Mouse (Mus musculus) testis, adult 2 months (tissue): Measurements from ENCODE around the gene BC025920.

Experiments used
- CTCF ChIP-seq: fragments of 200-500 bp; IDR thresholded peaks from 2 replicates; pipeline ENCODE4 v1.5.1; 2012; ENCODE audit warnings: low read depth, mild to moderate bottlenecking, inconsistent platforms, low read length, moderate library complexity; ENCODE audit not compliant: control insufficient read depth, insufficient read depth, insufficient replicate concordance
- POLR2A ChIP-seq: fragments of 200-500 bp; IDR thresholded peaks from 2 replicates; pipeline ENCODE4 v1.6.1; 2012; ENCODE audit warnings: low read depth, mild to moderate bottlenecking, inconsistent platforms, low read length, moderate library complexity; ENCODE audit not compliant: control insufficient read depth

GRCm38 (mm10) chr10:81556282-81556681, 49.8 kb upstream of the BC025920 start:
- TF ChIP-seq POLR2A = no peak
- TF ChIP-seq CTCF = peak; percentile 83; the same call in 1 of the 2 replicates
